Mouse (Mus musculus): ENCODE measurements around the gene Arhgap22. TPM values are rescaled to one million over a fixed set of nuclear protein-coding genes. Genes with fewer than 3 reads are reported as not detected.

Arhgap22 gene
- polyA plus RNA-seq, 1 experiment from 2014 or later: 4.5 TPM

GRCm38 (mm10) chr14:33333833-33334232 lies 120.0 kb downstream of the Arhgap22 start:
- no peak overlapping the region for H3K4me3 ChIP-seq (ENCODE audit: low read depth, low read length)
- 80% methylated on average over 4 of the region's 4 CpGs for WGBS (ENCODE audit: insufficient replicate concordance)
- peaks cover 8% of the 10 kb centered on the region for H3K4me1 ChIP-seq (ENCODE audit: control insufficient read depth, insufficient read depth, low read length)
- no peaks in the 10 kb centered on the region for H3K27me3 ChIP-seq (ENCODE audit: control insufficient read depth, insufficient read depth, low read length)
- no peak overlapping the region for H3K4me2 ChIP-seq
- H3K27ac ChIP-seq (ENCODE audit: low read depth, low read length): no peak overlapping the region
- no peaks in the 10 kb centered on the region for H3K9me3 ChIP-seq (replicated peaks; ENCODE audit: control insufficient read depth, low read length)
- H3K36me3 ChIP-seq (ENCODE audit: control insufficient read depth, insufficient read depth, low read length): no peaks in the 10 kb centered on the region
- H3K9ac ChIP-seq (ENCODE audit: low read depth, low read length): no peak overlapping the region
- ATAC-seq (replicated peaks; ENCODE audit: insufficient number of reproducible peaks, low FRiP score, low TSS enrichment): no peak

GRCm38 (mm10) chr14:33334402-33334801 lies 120.6 kb downstream of the Arhgap22 start:
- no peaks in the 10 kb centered on the region for H3K36me3 ChIP-seq (ENCODE audit: control insufficient read depth, insufficient read depth, low read length)
- no peaks in the 10 kb centered on the region for H3K27me3 ChIP-seq (ENCODE audit: control insufficient read depth, insufficient read depth, low read length)
- no peaks in the 10 kb centered on the region for H3K9me3 ChIP-seq (replicated peaks; ENCODE audit: control insufficient read depth, low read length)
- H3K9ac ChIP-seq (ENCODE audit: low read depth, low read length): no peak overlapping the region
- peaks cover 7% of the 10 kb centered on the region for H3K4me1 ChIP-seq (ENCODE audit: control insufficient read depth, insufficient read depth, low read length)
- no peak overlapping the region for H3K27ac ChIP-seq (ENCODE audit: low read depth, low read length)
- no peak overlapping the region for H3K4me2 ChIP-seq
- WGBS (ENCODE audit: insufficient replicate concordance): 60% methylated on average over 4 of the region's 4 CpGs
- no peak overlapping the region for H3K4me3 ChIP-seq (ENCODE audit: low read depth, low read length)
- no peak for ATAC-seq (replicated peaks; ENCODE audit: insufficient number of reproducible peaks, low FRiP score, low TSS enrichment)

GRCm38 (mm10) chr14:33335733-33336132 lies 121.9 kb downstream of the Arhgap22 start:
- Histone ChIP-seq H3K27ac (ENCODE audit: low read depth, low read length) (no peak overlapping the region), H3K9ac (ENCODE audit: low read depth, low read length) (no peak overlapping the region), H3K4me1 (ENCODE audit: control insufficient read depth, insufficient read depth, low read length) (peaks cover 7% of the 10 kb centered on the region), H3K9me3 (replicated peaks; ENCODE audit: control insufficient read depth, low read length) (no peaks in the 10 kb centered on the region), H3K4me3 (ENCODE audit: low read depth, low read length) (no peak overlapping the region), H3K27me3 (ENCODE audit: control insufficient read depth, insufficient read depth, low read length) (no peaks in the 10 kb centered on the region), H3K4me2 (no peak overlapping the region), H3K36me3 (ENCODE audit: control insufficient read depth, insufficient read depth, low read length) (no peaks in the 10 kb centered on the region)
- 67% methylated on average over 6 of the region's 6 CpGs for WGBS (ENCODE audit: insufficient replicate concordance)
- no peak for ATAC-seq (replicated peaks; ENCODE audit: insufficient number of reproducible peaks, low FRiP score, low TSS enrichment)

DNA sequence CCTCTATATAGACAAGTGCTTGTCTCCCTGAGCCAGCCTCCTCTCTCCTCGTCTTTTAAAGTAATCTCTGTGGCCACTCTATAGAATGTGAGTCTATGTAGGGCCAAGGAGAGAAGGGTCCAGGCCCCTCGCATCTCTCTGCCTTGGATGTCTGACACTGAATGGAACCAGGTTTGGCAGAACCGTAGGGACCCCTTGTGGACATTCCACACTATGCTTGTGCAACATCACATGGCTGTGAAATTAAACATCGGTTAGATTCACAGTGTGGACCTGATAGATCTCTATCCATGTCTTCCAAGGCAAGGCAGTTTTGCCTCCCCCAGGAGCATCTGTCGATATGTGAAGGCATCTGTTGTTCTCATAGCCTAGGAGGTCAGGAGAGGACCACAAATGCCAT lies 124.9 kb downstream of the Arhgap22 start:
- Histone ChIP-seq H3K9ac (ENCODE audit: low read depth, low read length) (no peak overlapping the region), H3K4me3 (ENCODE audit: low read depth, low read length) (no peak overlapping the region), H3K4me1 (ENCODE audit: control insufficient read depth, insufficient read depth, low read length) (peaks cover 2% of the 10 kb centered on the region; the same call in 1 of the 2 replicates), H3K9me3 (replicated peaks; ENCODE audit: control insufficient read depth, low read length) (no peaks in the 10 kb centered on the region), H3K27me3 (ENCODE audit: control insufficient read depth, insufficient read depth, low read length) (no peaks in the 10 kb centered on the region), H3K36me3 (ENCODE audit: control insufficient read depth, insufficient read depth, low read length) (no peaks in the 10 kb centered on the region), H3K4me2 (no peak overlapping the region), H3K27ac (ENCODE audit: low read depth, low read length) (no peak overlapping the region)
- no peak for ATAC-seq (replicated peaks; ENCODE audit: insufficient number of reproducible peaks, low FRiP score, low TSS enrichment)
- WGBS (ENCODE audit: insufficient replicate concordance): 70% methylated on average over 5 of the region's 5 CpGs

- no peak for ATAC-seq (replicated peaks; ENCODE audit: insufficient number of reproducible peaks, low FRiP score, low TSS enrichment)
- WGBS (ENCODE audit: insufficient replicate concordance): 87% methylated on average over 14 of the region's 14 CpGs
- H3K4me2 ChIP-seq: no peak overlapping the region
- H3K27ac ChIP-seq (ENCODE audit: low read depth, low read length): no peak overlapping the region
- H3K27me3 ChIP-seq (ENCODE audit: control insufficient read depth, insufficient read depth, low read length): peaks cover 3% of the 10 kb centered on the region; the same call in 1 of the 2 replicates
- H3K36me3 ChIP-seq (ENCODE audit: control insufficient read depth, insufficient read depth, low read length): no peaks in the 10 kb centered on the region
- no peaks in the 10 kb centered on the region for H3K9me3 ChIP-seq (replicated peaks; ENCODE audit: control insufficient read depth, low read length)
- no peak overlapping the region for H3K4me3 ChIP-seq (ENCODE audit: low read depth, low read length)
- H3K4me1 ChIP-seq (ENCODE audit: control insufficient read depth, insufficient read depth, low read length): no peaks in the 10 kb centered on the region
- H3K9ac ChIP-seq (ENCODE audit: low read depth, low read length): no peak overlapping the region
Observed at GRCm38 (mm10) chr14:33343131-33343725, 129.4 kb downstream of the Arhgap22 start.

DNA sequence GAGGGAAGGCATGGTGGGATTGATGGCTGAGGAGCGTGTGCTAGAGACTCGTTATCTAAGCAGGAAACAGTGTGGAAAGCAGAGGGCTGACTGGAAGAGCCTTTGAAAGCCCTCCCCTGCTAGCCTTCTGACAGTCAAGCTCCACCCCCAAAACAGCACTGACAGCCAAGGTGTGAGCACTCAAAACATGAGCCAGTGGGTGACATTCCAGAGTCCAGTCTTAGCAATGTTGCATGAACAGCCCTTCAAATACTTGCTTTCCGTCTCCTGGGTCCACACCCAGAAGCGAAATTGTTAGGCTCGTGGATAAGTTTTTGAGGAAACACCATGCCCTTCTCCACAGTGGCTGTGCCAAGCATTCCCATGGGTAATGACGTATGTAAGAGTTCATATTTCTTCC lies 132.7 kb downstream of the Arhgap22 start:
- WGBS (ENCODE audit: insufficient replicate concordance): 60% methylated on average over 6 of the region's 6 CpGs
- Histone ChIP-seq H3K4me3 (ENCODE audit: low read depth, low read length) (no peak overlapping the region), H3K9me3 (replicated peaks; ENCODE audit: control insufficient read depth, low read length) (no peaks in the 10 kb centered on the region), H3K4me2 (no peak overlapping the region), H3K36me3 (ENCODE audit: control insufficient read depth, insufficient read depth, low read length) (no peaks in the 10 kb centered on the region), H3K9ac (ENCODE audit: low read depth, low read length) (no peak overlapping the region), H3K27ac (ENCODE audit: low read depth, low read length) (no peak overlapping the region), H3K4me1 (ENCODE audit: control insufficient read depth, insufficient read depth, low read length) (0 out of 2 replicates have a peak, but pooled peaks cover 5% of the 10 kb centered on the region), H3K27me3 (ENCODE audit: control insufficient read depth, insufficient read depth, low read length) (peaks cover 30% of the 10 kb centered on the region)
- ATAC-seq (replicated peaks; ENCODE audit: insufficient number of reproducible peaks, low FRiP score, low TSS enrichment): no peak

GRCm38 (mm10) chr14:33347738-33348137 lies 133.9 kb downstream of the Arhgap22 start:
- H3K9me3 ChIP-seq (replicated peaks; ENCODE audit: control insufficient read depth, low read length): no peaks in the 10 kb centered on the region
- no peak overlapping the region for H3K4me2 ChIP-seq
- H3K36me3 ChIP-seq (ENCODE audit: control insufficient read depth, insufficient read depth, low read length): no peaks in the 10 kb centered on the region
- 56% methylated on average over 4 of the region's 4 CpGs for WGBS (ENCODE audit: insufficient replicate concordance)
- no peak overlapping the region for H3K27ac ChIP-seq (ENCODE audit: low read depth, low read length)
- no peak overlapping the region for H3K9ac ChIP-seq (ENCODE audit: low read depth, low read length)
- H3K27me3 ChIP-seq (ENCODE audit: control insufficient read depth, insufficient read depth, low read length): peaks cover 41% of the 10 kb centered on the region
- H3K4me1 ChIP-seq (ENCODE audit: control insufficient read depth, insufficient read depth, low read length): 0 out of 2 replicates have a peak, but pooled peaks cover 5% of the 10 kb centered on the region
- ATAC-seq (replicated peaks; ENCODE audit: insufficient number of reproducible peaks, low FRiP score, low TSS enrichment): no peak
- no peak overlapping the region for H3K4me3 ChIP-seq (ENCODE audit: low read depth, low read length)

DNA sequence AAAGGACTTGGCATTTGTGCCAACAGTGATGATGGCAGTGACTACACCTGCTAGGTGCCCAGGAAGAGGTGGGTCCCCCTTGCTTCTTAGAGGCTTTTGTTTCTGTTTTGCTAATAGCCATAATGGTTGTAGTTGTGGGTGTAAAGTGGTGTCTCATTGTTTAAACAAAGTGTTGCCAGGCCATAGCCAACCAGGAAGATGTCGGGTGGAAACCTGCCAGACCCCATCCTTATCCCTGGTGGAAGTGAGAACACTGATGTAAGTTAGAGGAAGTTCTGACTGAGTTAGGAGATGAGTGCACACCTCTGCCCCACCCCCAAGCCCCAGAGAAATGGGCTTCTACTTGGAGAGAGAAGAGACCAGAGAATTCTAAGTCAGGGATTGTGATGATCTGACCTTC lies 134.3 kb downstream of the Arhgap22 start:
- Histone ChIP-seq H3K9ac (ENCODE audit: low read depth, low read length) (no peak overlapping the region), H3K9me3 (replicated peaks; ENCODE audit: control insufficient read depth, low read length) (no peaks in the 10 kb centered on the region), H3K4me3 (ENCODE audit: low read depth, low read length) (no peak overlapping the region), H3K27me3 (ENCODE audit: control insufficient read depth, insufficient read depth, low read length) (peaks cover 43% of the 10 kb centered on the region), H3K27ac (ENCODE audit: low read depth, low read length) (no peak overlapping the region), H3K4me2 (no peak overlapping the region), H3K36me3 (ENCODE audit: control insufficient read depth, insufficient read depth, low read length) (no peaks in the 10 kb centered on the region), H3K4me1 (ENCODE audit: control insufficient read depth, insufficient read depth, low read length) (0 out of 2 replicates have a peak, but pooled peaks cover 5% of the 10 kb centered on the region)
- WGBS (ENCODE audit: insufficient replicate concordance): 63% methylated on average over 1 of the region's 1 CpGs
- no peak for ATAC-seq (replicated peaks; ENCODE audit: insufficient number of reproducible peaks, low FRiP score, low TSS enrichment)

GRCm38 (mm10) chr14:33351019-33351418 lies 137.2 kb downstream of the Arhgap22 start:
- Histone ChIP-seq H3K4me1 (ENCODE audit: control insufficient read depth, insufficient read depth, low read length) (0 out of 2 replicates have a peak, but pooled peaks cover 7% of the 10 kb centered on the region), H3K4me2 (peak overlapping the region; percentile 93), H3K9me3 (replicated peaks; ENCODE audit: control insufficient read depth, low read length) (no peaks in the 10 kb centered on the region), H3K4me3 (ENCODE audit: low read depth, low read length) (peak overlapping the region; percentile 45), H3K27ac (ENCODE audit: low read depth, low read length) (no peak overlapping the region), H3K9ac (ENCODE audit: low read depth, low read length) (peak overlapping the region; percentile 18; the same call in 1 of the 2 replicates), H3K36me3 (ENCODE audit: control insufficient read depth, insufficient read depth, low read length) (no peaks in the 10 kb centered on the region), H3K27me3 (ENCODE audit: control insufficient read depth, insufficient read depth, low read length) (peaks cover 46% of the 10 kb centered on the region)
- 1% methylated on average over 42 of the region's 42 CpGs for WGBS (ENCODE audit: insufficient replicate concordance)
- no peak for ATAC-seq (replicated peaks; ENCODE audit: insufficient number of reproducible peaks, low FRiP score, low TSS enrichment)
